Mouse (Mus musculus): ENCODE results near the gene Hoxc12. TPM values are rescaled to one million over a fixed set of nuclear protein-coding genes. Genes with fewer than 3 reads are reported as not detected.

Gene Hoxc12
- polyA plus RNA-seq (2016; fragmentation: Nextera tagmentation; extraction: Ambion mirVana), result not detected in 2 replicates

GRCm38 (mm10) chr15:102936279-102936972 is at the start of gene Hoxc12:
Hoxc12 (plus strand) TSS chr15:102936757.
- Histone ChIP-seq H3K4me2 (replicated peaks) (no peak within 1 kb of the TSS), H3K4me3 (no peak within 1 kb of the TSS), H3K9ac (replicated peaks) (no peak within 1 kb of the TSS), H3K27me3 (peaks cover 100% of the 10 kb centered on the region), H3K27ac (replicated peaks) (no peak within 1 kb of the TSS), H3K36me3 (no peaks in the 10 kb centered on the region), H3K4me1 (peaks cover 4% of the 10 kb centered on the region; the same call in 1 of the 2 replicates), H3K9me3 (no peaks in the 10 kb centered on the region)
- no peak for ATAC-seq (ENCODE audit: low FRiP score, low read depth)
- 1% methylated on average over 31 of the region's 31 CpGs for WGBS

DNA sequence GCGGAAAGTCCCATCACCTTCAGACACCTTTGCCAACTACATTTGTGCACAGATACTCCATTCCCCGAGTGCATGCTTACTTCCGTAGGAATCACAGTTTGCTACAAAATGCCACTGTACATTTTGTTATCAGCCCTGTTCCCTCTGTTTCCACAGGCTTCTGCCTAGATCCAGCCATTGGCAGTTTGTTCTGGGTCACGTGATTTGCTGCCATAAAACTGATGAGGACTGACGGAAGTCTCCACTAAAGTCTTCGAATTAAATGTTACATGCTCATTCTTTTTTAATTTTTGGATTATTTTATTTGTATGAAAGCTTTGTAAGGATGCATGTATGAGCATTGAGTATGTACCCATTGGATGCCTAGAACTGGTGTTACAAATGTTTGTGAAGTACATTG is 41.4 kb upstream of the Hoxc12 start:
- 93% methylated on average over 6 of the region's 6 CpGs for WGBS
- peaks cover 21% of the 10 kb centered on the region for H3K27me3 ChIP-seq
- no peak overlapping the region for H3K27ac ChIP-seq (replicated peaks)
- ATAC-seq (ENCODE audit: low FRiP score, low read depth), result no peak
- no peaks in the 10 kb centered on the region for H3K4me1 ChIP-seq
- no peak overlapping the region for H3K4me3 ChIP-seq
- H3K9me3 ChIP-seq, result no peaks in the 10 kb centered on the region
- no peak overlapping the region for H3K4me2 ChIP-seq (replicated peaks)
- H3K36me3 ChIP-seq, result no peaks in the 10 kb centered on the region
- no peak overlapping the region for H3K9ac ChIP-seq (replicated peaks)

DNA sequence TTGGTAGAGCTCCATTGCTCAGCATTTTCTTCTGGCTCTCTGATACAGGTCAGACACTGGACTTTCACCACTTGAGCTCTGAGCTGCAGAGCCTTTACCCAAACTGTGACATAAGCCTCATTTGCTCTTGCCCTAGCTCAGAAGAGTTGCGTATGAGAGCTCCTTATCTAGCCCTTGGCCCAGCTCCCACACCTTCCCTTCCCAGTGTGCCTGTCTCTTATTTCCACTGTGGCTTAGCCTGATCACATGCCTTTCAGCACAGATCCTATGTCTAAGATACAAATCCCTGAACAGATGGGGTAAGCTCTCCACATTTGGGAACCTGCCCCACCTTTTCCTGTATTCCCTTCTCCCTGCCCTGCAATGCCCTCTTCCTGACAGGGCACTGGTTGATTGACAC is 31.6 kb upstream of the Hoxc12 start:
- Histone ChIP-seq H3K9ac (replicated peaks) (no peak overlapping the region), H3K27me3 (peaks cover 73% of the 10 kb centered on the region), H3K36me3 (no peaks in the 10 kb centered on the region), H3K4me3 (no peak overlapping the region), H3K4me1 (no peaks in the 10 kb centered on the region), H3K4me2 (replicated peaks) (no peak overlapping the region), H3K27ac (replicated peaks) (no peak overlapping the region), H3K9me3 (no peaks in the 10 kb centered on the region)
- ATAC-seq (ENCODE audit: low FRiP score, low read depth), result no peak
- 61% methylated on average over 1 of the region's 1 CpGs for WGBS

- WGBS, result under 1% methylated on average over 4 of the region's 4 CpGs
- Histone ChIP-seq H3K36me3 (no peaks in the 10 kb centered on the region), H3K27me3 (peaks cover 90% of the 10 kb centered on the region), H3K4me2 (replicated peaks) (no peak overlapping the region), H3K4me3 (no peak overlapping the region), H3K27ac (replicated peaks) (no peak overlapping the region), H3K9me3 (no peaks in the 10 kb centered on the region), H3K9ac (replicated peaks) (no peak overlapping the region), H3K4me1 (no peaks in the 10 kb centered on the region)
- no peak for ATAC-seq (ENCODE audit: low FRiP score, low read depth)
These were observed 27.0 kb upstream of the Hoxc12 start for GRCm38 (mm10) chr15:102909536-102909935.

DNA sequence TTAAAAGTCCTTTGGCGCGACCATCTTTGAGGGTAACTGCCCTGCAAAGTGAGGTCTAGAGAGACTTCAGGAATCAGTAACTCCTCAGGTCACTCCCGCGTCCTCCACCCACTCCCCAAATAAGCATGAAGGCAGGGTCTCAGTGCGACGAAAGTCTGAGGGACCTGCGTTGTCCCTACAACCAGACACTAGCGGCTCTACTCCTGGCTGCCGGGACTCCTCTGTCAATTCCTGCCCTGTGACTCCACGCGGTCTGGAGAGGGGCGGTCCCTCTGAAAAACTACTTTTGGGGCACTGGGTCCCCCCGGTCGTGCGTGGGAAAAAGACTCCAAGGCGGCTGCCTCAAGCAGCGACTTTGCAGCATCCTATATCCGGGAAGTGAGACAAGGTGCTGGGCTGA is 26.5 kb upstream of the Hoxc12 start:
- H3K9me3 ChIP-seq, result no peaks in the 10 kb centered on the region
- under 1% methylated on average over 18 of the region's 18 CpGs for WGBS
- no peaks in the 10 kb centered on the region for H3K4me1 ChIP-seq
- ATAC-seq (ENCODE audit: low FRiP score, low read depth), result no peak
- no peak overlapping the region for H3K9ac ChIP-seq (replicated peaks)
- no peak overlapping the region for H3K27ac ChIP-seq (replicated peaks)
- peaks cover 90% of the 10 kb centered on the region for H3K27me3 ChIP-seq
- H3K4me3 ChIP-seq, result no peak overlapping the region
- H3K4me2 ChIP-seq (replicated peaks), result no peak overlapping the region
- no peaks in the 10 kb centered on the region for H3K36me3 ChIP-seq

- Histone ChIP-seq H3K9ac (replicated peaks) (no peak overlapping the region), H3K4me3 (no peak overlapping the region), H3K4me2 (replicated peaks) (no peak overlapping the region), H3K27me3 (peaks cover 88% of the 10 kb centered on the region), H3K36me3 (no peaks in the 10 kb centered on the region), H3K9me3 (no peaks in the 10 kb centered on the region), H3K4me1 (no peaks in the 10 kb centered on the region), H3K27ac (replicated peaks) (no peak overlapping the region)
- no peak for ATAC-seq (ENCODE audit: low FRiP score, low read depth)
- WGBS, result 1% methylated on average over 22 of the region's 22 CpGs
These were observed 26.0 kb upstream of the Hoxc12 start for GRCm38 (mm10) chr15:102910496-102911095.

DNA sequence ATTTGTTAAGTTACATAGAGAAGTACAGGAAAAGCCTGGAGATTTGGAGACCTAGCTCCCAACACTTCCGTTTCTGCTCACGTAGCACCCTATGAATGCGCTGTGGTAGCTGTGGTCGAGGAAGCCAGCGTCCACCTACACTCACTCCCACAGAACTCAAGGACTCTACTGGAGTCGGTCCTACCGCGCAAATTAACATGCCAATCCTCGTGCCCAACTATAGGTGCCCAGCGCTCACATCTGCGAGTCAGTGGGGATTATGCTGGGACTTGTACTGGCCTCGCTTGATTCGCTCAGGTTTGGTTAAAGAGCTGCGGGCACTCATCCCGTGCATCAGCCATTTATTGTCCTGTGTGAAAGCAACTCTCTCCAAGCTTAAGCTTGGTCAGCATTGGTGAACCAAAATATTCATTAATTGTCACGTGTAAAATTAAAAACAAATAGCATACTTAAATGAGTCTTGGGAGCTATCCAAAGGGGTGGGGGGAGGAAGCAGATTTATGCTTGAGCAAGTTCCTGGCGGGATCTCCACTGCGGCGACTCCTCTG is 23.4 kb upstream of the Hoxc12 start:
- H3K4me3 ChIP-seq, result no peak overlapping the region
- H3K4me1 ChIP-seq, result no peaks in the 10 kb centered on the region
- H3K27ac ChIP-seq (replicated peaks), result no peak overlapping the region
- no peak for ATAC-seq (ENCODE audit: low FRiP score, low read depth)
- H3K4me2 ChIP-seq (replicated peaks), result no peak overlapping the region
- no peaks in the 10 kb centered on the region for H3K36me3 ChIP-seq
- H3K27me3 ChIP-seq, result peaks cover 90% of the 10 kb centered on the region
- under 1% methylated on average over 19 of the region's 19 CpGs for WGBS
- no peak overlapping the region for H3K9ac ChIP-seq (replicated peaks)
- no peaks in the 10 kb centered on the region for H3K9me3 ChIP-seq

GRCm38 (mm10) chr15:102917972-102918572 is 18.5 kb upstream of the Hoxc12 start:
- no peak overlapping the region for H3K4me3 ChIP-seq
- H3K9ac ChIP-seq (replicated peaks), result no peak overlapping the region
- no peak overlapping the region for H3K4me2 ChIP-seq (replicated peaks)
- ATAC-seq (ENCODE audit: low FRiP score, low read depth), result no peak
- H3K27me3 ChIP-seq, result peaks cover 92% of the 10 kb centered on the region
- no peaks in the 10 kb centered on the region for H3K36me3 ChIP-seq
- no peak overlapping the region for H3K27ac ChIP-seq (replicated peaks)
- WGBS, result under 1% methylated on average over 20 of the region's 20 CpGs
- no peaks in the 10 kb centered on the region for H3K9me3 ChIP-seq
- H3K4me1 ChIP-seq, result peaks cover 13% of the 10 kb centered on the region

DNA sequence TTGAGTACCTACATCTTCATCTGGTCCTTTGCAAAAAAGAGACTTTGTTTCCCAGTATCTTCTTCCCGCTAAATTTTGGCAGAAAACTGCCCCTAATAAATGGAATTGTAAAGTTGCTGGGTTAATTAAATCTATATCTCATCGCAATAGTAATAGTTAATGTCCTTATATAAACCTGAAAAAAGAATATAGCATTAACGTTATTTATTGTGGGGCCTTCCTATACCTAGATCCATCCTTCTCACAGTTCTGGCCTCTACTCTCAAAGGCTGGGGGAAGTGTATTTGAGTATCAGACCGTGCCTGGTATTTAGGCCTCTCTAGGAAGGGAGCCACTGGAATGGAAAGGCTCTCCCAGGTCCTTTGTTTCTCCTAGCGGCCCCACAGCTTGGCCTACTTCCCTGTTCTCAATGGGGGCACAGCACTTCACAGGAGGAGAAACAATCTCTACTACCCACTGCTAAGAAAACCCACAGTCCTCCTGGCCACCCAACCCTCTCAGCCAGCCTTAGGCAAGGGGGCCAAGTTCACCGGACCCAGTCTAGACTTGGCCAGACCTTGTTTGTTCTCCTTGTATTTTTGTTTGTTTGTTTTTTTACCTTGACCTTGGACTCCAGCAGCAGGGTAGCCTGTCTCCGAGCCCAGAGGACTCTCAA is 17.8 kb upstream of the Hoxc12 start:
- no peak for ATAC-seq (ENCODE audit: low FRiP score, low read depth)
- H3K27me3 ChIP-seq, result peaks cover 94% of the 10 kb centered on the region
- no peaks in the 10 kb centered on the region for H3K36me3 ChIP-seq
- H3K4me1 ChIP-seq, result peaks cover 13% of the 10 kb centered on the region
- H3K4me2 ChIP-seq (replicated peaks), result no peak overlapping the region
- H3K27ac ChIP-seq (replicated peaks), result no peak overlapping the region
- H3K9ac ChIP-seq (replicated peaks), result no peak overlapping the region
- H3K4me3 ChIP-seq, result no peak overlapping the region
- H3K9me3 ChIP-seq, result no peaks in the 10 kb centered on the region
- 3% methylated on average over 7 of the region's 7 CpGs for WGBS

DNA sequence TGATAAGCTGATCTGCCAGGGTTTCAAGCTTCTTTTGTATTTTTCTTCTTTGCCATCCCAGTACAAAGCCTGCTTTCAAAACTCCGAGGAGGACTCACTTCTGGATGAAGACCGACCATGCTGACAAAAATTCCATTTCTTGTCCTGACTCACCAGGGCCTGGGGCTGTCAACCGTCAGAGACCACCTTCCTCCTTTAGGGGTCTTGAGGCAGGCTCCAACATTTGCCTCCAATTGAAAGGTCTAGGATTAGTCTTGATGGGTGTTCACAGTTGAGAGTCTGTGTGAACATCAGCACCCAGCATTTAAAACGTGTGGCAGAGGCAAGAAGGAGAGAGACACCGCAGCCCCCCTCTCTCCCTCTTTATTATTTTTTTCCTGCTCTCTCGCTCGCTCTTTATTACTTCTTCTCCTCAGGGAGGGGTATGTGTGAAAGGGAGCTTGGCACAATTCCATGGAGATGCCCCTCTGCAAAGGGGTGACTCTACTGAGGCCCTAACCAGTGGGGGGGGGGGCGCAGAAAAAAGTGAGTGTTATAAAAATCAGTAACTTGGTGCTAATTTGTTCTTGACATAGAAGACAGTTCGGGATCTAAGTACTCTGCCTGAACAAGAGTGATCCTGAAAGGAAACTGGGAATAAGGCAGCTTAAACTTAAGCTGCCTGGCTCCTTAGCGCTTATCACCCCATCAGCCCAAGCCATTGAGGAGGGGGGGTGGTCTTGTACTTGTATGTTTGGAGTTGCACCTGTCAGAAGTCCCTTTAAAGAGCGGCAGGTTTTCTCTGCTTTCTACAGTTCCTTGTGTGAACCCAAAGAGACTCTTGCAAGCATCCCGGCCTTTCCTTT is 17.0 kb upstream of the Hoxc12 start:
- Histone ChIP-seq H3K4me2 (replicated peaks) (no peak overlapping the region), H3K9ac (replicated peaks) (no peak overlapping the region), H3K4me3 (no peak overlapping the region), H3K27ac (replicated peaks) (no peak overlapping the region), H3K9me3 (no peaks in the 10 kb centered on the region), H3K4me1 (peaks cover 13% of the 10 kb centered on the region), H3K36me3 (no peaks in the 10 kb centered on the region), H3K27me3 (peaks cover 97% of the 10 kb centered on the region)
- ATAC-seq (ENCODE audit: low FRiP score, low read depth), result no peak
- WGBS, result 3% methylated on average over 12 of the region's 12 CpGs

GRCm38 (mm10) chr15:102920619-102921018 is 15.9 kb upstream of the Hoxc12 start:
- no peak overlapping the region for H3K27ac ChIP-seq (replicated peaks)
- ATAC-seq (ENCODE audit: low FRiP score, low read depth), result peak; percentile 91
- H3K9me3 ChIP-seq, result no peaks in the 10 kb centered on the region
- H3K4me2 ChIP-seq (replicated peaks), result peak overlapping the region; percentile 45
- H3K4me1 ChIP-seq, result peaks cover 13% of the 10 kb centered on the region
- H3K9ac ChIP-seq (replicated peaks), result no peak overlapping the region
- peak overlapping the region; percentile 32 for H3K4me3 ChIP-seq
- 2% methylated on average over 20 of the region's 20 CpGs for WGBS
- H3K36me3 ChIP-seq, result no peaks in the 10 kb centered on the region
- peaks cover 99% of the 10 kb centered on the region for H3K27me3 ChIP-seq
